Mouse (Mus musculus) hindbrain, embryonic 13.5 days (tissue): Measurements from ENCODE around the gene Gmcl1. TPM values are rescaled to one million over a fixed set of nuclear protein-coding genes. Genes with fewer than 3 reads are reported as not detected.

ENCODE experiments used
- ATAC-seq: fragments of 200-750 bp; cut with Nextera tagmentation; 2 replicates; pipeline ENCODE4 v1.8.0; 2017; ENCODE audit warnings: moderate TSS enrichment; ENCODE audit not compliant: low FRiP score
- H3K27ac ChIP-seq: fragments of 300-500 bp; sonication (generic); 2 replicates; pipeline ENCODE4 v1.5.1; 2015; ENCODE audit warnings: inconsistent platforms, mild to moderate bottlenecking, moderate library complexity
- H3K27me3 ChIP-seq: fragments of 300-500 bp; sonication (generic); 2 replicates; pipeline ENCODE4 v1.6.1; 2015; ENCODE audit warnings: mild to moderate bottlenecking, inconsistent platforms
- H3K36me3 ChIP-seq: fragments of 300-500 bp; sonication (generic); 2 replicates; pipeline ENCODE4 v1.6.1; 2015; ENCODE audit warnings: mild to moderate bottlenecking, inconsistent platforms
- H3K4me1 ChIP-seq: fragments of 300-500 bp; sonication (generic); replicated peaks from 2 replicates; pipeline ENCODE4 v1.6.1; 2015; ENCODE audit warnings: inconsistent platforms
- H3K4me2 ChIP-seq: fragments of 300-500 bp; sonication (generic); 2 replicates; pipeline ENCODE4 v1.6.1; 2015; ENCODE audit warnings: inconsistent platforms, mild to moderate bottlenecking, moderate library complexity
- H3K4me3 ChIP-seq: fragments of 300-500 bp; sonication (generic); 2 replicates; pipeline ENCODE4 v1.5.1; 2015; ENCODE audit warnings: mild to moderate bottlenecking, inconsistent platforms
- H3K9ac ChIP-seq: fragments of 300-500 bp; sonication (generic); 2 replicates; pipeline ENCODE4 v1.6.1; 2015; ENCODE audit warnings: mild to moderate bottlenecking, inconsistent platforms
- H3K9me3 ChIP-seq: fragments of 300-500 bp; sonication (generic); 2 replicates; pipeline ENCODE4 v1.6.1; 2016; ENCODE audit warnings: inconsistent platforms
- WGBS: fragments of 180-500 bp; shearing (Covaris S2); methylation state at CpG from one replicate; pipeline ENCODE4 v1.1.7; 2015; 5-methylcytosine and 5-hydroxymethylcytosine counted together
- polyA plus RNA-seq: library from polyadenylated mRNA; unstranded; fragments of >200 nt; fragmentation: Nextera tagmentation; extraction: Ambion mirVana; gene quantifications from 2 replicates; pipeline ENCODE4 v1.2.1, GENCODE M21; 2015

Gene Gmcl1
- polyA plus RNA-seq, 1 experiment from 2014 or later = 44.2 TPM

DNA sequence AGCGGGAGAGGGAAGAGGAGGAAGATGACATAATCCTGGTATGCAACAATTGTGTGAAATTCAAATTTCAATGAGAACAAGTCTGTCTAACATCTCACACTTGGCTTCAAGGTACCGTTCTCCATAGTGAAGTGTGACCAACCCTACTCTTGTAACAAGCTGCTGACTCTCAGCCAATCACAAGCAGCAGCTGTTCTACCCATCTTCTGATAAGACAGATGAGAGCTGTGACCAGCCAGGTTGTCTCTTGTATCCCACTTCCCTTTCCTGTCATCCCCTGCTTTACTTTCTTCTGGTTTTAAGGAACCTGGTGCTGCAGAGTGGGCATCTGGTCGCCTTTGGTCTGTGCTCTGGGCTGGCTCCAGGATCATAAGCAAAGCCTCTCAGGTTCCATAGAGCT lies 34.3 kb upstream of the Gmcl1 start:
- Histone ChIP-seq H3K4me3 (no peak overlapping the region), H3K4me2 (no peak overlapping the region), H3K9ac (no peak overlapping the region), H3K27ac (no peak overlapping the region), H3K27me3 (no peaks in the 10 kb centered on the region), H3K36me3 (no peaks in the 10 kb centered on the region), H3K4me1 (no peaks in the 10 kb centered on the region), H3K9me3 (no peaks in the 10 kb centered on the region)
- 75% methylated on average over 3 of the region's 3 CpGs for WGBS
- ATAC-seq = no peak

DNA sequence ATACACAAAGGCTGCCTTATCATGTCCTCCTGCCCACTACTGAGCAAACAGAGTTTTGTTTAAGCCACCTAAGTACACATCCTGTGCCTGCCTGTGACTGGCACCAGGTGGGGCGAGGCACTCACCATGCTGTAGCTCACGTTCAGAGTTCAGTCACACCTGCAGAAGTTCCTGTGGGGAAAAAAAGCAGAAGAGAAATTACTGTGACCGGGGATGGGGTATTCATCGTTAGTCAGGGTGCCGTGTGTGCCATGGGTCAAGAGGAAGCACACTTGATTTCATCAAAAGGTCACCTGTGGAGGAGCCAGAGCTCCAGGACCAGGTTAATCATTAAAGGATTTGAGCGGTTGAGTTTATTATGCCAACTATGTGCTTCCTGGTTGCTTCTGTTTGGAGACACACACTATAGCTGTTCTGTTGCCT lies 32.5 kb upstream of the Gmcl1 start:
- no peak for ATAC-seq
- no peak overlapping the region for H3K4me2 ChIP-seq
- H3K4me3 ChIP-seq = no peak overlapping the region
- no peak overlapping the region for H3K27ac ChIP-seq
- no peaks in the 10 kb centered on the region for H3K4me1 ChIP-seq
- no peaks in the 10 kb centered on the region for H3K9me3 ChIP-seq
- 83% methylated on average over 6 of the region's 6 CpGs for WGBS
- no peaks in the 10 kb centered on the region for H3K36me3 ChIP-seq
- H3K9ac ChIP-seq = no peak overlapping the region
- H3K27me3 ChIP-seq = no peaks in the 10 kb centered on the region

DNA sequence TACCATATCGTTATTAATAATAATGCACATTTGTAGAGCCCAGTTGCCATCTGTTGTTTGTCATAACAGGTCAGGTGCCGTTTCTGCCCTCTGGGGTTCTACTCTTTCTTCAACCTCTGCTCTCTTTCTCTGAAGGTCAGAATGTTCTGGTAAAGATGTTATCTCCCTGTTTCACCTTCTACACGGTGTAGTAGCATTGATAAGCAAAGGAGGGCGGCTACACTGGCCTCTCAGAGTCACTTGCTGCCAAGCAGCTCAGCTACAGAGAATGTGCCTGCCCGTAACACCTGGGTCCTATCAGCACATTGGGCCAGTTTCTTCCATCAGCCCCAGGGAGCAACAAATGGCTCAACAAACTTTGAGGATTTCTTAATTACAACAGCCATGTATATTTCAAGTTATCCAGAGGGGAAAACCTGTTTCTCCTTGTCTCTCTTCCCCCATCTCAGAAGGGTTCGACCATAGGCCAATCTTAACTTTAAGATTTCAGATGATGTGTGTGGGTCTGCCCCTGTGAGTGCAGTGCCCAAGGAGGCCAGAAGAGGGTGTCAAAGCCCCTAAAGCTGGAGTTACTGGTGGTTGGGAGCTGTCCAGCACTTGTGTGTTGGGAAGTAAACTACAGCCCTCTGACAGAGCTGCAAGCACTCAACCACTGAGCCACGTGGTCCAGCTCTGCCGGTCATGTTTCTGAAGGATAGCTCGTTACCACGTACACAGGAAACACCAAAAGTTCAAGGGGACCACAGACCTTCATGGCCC lies 21.1 kb upstream of the Gmcl1 start:
- no peak overlapping the region for H3K4me3 ChIP-seq
- no peaks in the 10 kb centered on the region for H3K27me3 ChIP-seq
- H3K27ac ChIP-seq = no peak overlapping the region
- H3K4me1 ChIP-seq = no peaks in the 10 kb centered on the region
- no peaks in the 10 kb centered on the region for H3K36me3 ChIP-seq
- 91% methylated on average over 10 of the region's 10 CpGs for WGBS
- H3K9ac ChIP-seq = no peak overlapping the region
- no peak overlapping the region for H3K4me2 ChIP-seq
- ATAC-seq = no peak
- no peaks in the 10 kb centered on the region for H3K9me3 ChIP-seq

DNA sequence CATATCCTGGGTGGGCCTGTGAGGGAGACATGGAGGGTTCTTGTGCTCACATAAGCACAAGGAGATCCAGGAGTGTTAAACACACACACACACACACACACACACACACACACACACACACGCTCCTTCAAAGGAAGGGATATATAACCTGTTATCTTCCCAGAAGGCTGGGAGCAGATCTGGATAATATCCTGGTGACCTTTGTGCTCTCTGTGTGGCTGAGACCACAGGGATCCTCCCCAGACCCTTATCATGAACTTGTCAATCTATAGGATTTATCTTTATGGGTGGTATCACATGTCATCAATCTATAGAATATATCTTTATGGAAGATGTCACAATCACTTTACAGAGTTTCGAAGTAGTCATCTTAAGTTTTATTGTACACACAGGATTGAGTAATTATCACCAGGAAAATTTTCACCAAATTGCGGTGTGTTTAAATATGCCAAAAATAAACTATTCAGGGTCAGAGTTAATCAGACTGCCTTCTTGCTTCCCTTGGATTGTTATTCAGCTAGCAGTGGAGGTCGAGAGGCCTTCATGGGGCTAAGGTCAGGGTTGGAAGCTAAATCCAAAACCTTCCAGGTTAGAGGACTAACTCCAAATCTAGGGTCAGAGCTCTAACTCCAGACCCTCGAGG lies 19.8 kb upstream of the Gmcl1 start:
- no peak overlapping the region for H3K27ac ChIP-seq
- 86% methylated on average over 5 of the region's 5 CpGs for WGBS
- H3K9me3 ChIP-seq = no peaks in the 10 kb centered on the region
- no peaks in the 10 kb centered on the region for H3K36me3 ChIP-seq
- H3K9ac ChIP-seq = no peak overlapping the region
- no peak overlapping the region for H3K4me2 ChIP-seq
- no peaks in the 10 kb centered on the region for H3K27me3 ChIP-seq
- H3K4me3 ChIP-seq = no peak overlapping the region
- no peaks in the 10 kb centered on the region for H3K4me1 ChIP-seq
- ATAC-seq = no peak

DNA sequence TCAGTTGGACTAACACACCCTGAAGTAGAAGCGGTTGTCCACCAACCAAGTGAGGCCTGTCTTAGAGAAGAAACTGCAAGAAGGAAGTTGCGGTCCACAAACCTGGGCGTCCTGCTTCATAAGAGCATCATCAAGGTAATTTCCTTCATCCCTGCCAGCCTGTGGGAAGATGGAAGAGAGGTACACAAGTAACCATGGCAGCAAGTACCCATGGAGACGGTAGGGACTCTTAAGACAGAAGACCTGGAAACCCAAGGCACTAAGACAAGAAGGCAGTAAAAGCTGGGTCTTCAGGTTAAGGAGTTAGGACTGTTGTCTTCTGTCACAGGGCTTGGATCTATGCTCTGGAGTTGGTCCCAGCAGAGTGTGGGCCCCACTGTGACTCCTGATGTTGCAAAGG lies 17.8 kb upstream of the Gmcl1 start:
- Histone ChIP-seq H3K9me3 (no peaks in the 10 kb centered on the region), H3K27ac (no peak overlapping the region), H3K36me3 (no peaks in the 10 kb centered on the region), H3K9ac (no peak overlapping the region), H3K4me3 (no peak overlapping the region), H3K27me3 (no peaks in the 10 kb centered on the region), H3K4me1 (no peaks in the 10 kb centered on the region), H3K4me2 (no peak overlapping the region)
- no peak for ATAC-seq
- 91% methylated on average over 4 of the region's 4 CpGs for WGBS

DNA sequence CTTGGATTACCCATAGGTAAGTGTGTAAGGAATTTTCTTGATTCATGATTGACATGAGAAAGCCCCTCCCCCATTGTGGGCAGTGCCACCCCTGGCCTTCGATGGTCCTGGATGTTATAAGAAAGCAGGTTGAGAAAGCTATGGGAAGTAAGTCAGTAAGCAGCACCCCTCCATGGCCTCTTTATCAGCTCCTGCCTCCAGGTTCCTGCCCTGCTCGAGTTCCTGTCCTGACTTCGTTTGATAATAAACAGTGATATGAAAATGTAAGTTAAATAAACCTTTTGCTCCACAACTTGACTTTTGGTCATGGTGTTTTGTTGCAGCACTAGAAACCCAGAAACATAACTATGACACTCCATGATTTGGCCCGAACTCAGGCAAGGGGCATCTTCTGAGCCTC lies 16.6 kb upstream of the Gmcl1 start:
- no peaks in the 10 kb centered on the region for H3K27me3 ChIP-seq
- no peak overlapping the region for H3K4me3 ChIP-seq
- H3K4me2 ChIP-seq = no peak overlapping the region
- no peak for ATAC-seq
- no peaks in the 10 kb centered on the region for H3K4me1 ChIP-seq
- no peak overlapping the region for H3K9ac ChIP-seq
- WGBS = 89% methylated on average over 4 of the region's 4 CpGs
- no peak overlapping the region for H3K27ac ChIP-seq
- no peaks in the 10 kb centered on the region for H3K36me3 ChIP-seq
- no peaks in the 10 kb centered on the region for H3K9me3 ChIP-seq

DNA sequence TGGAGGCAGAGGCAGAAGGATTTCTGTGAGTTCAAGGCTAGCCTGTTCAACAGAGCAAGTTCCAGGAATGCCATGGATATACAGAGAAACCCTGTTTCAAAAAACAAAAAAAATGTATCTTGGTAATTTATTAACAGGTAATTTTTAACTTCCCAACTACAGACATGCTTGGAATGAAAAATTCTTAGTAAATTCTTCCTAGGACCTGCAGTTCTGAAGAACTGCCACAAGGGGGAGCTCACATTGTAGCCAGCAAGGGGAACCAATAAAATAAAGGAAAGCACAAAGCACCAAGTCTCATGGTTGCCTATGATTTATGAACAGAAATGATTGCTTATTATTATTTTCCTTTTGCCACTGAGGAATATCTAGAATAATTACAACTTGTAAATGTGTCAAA lies 14.0 kb upstream of the Gmcl1 start:
- no peak overlapping the region for H3K4me3 ChIP-seq
- no peaks in the 10 kb centered on the region for H3K9me3 ChIP-seq
- no peaks in the 10 kb centered on the region for H3K27me3 ChIP-seq
- H3K9ac ChIP-seq = no peak overlapping the region
- H3K36me3 ChIP-seq = no peaks in the 10 kb centered on the region
- H3K27ac ChIP-seq = no peak overlapping the region
- H3K4me1 ChIP-seq = no peaks in the 10 kb centered on the region
- H3K4me2 ChIP-seq = no peak overlapping the region
- ATAC-seq = no peak

DNA sequence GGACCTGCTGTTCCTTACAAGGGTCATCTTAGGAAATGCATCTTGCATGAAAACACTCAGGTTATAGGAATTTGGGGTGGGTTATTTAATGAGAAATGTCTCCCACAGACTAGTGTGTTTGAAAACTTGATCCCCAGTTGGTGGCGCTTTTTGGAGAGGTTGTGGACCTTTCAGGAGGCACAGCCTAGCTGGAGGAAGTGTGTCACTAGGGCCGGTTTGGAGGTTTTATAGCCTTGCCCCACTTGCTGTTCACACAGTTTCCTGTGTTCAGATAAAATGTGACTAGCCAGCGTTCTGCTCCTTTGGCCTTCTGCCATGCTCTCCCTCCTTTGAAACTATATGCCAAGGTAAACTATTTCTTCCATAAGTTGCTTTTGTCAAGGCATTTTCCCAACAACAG lies 7.5 kb upstream of the Gmcl1 start:
- Histone ChIP-seq H3K27ac (no peak overlapping the region), H3K27me3 (no peaks in the 10 kb centered on the region), H3K9ac (no peak overlapping the region), H3K9me3 (no peaks in the 10 kb centered on the region), H3K36me3 (no peaks in the 10 kb centered on the region), H3K4me1 (no peaks in the 10 kb centered on the region), H3K4me3 (no peak overlapping the region), H3K4me2 (no peak overlapping the region)
- ATAC-seq = no peak
- WGBS = 31% methylated on average over 3 of the region's 3 CpGs

DNA sequence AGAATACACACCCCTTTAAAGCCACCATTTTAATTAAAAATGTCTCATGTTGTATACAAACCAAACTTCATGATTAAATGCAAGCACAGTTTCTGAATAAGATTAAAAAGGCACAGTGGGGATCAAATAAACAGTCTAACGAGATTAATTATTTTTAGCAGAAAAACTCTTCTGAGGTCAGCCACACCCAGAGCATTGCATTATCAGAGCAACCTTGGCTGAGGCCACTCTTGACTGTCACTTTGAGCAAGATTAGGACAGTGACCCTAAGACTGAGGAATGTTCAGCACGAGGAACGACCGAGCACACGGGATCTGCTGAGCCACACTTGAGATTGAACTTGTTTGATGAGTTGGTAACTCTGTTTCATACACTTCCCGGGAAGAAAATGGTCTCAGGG lies 3.6 kb upstream of the Gmcl1 start:
- ATAC-seq = no peak
- H3K4me2 ChIP-seq = no peak overlapping the region
- H3K27ac ChIP-seq = no peak overlapping the region
- no peaks in the 10 kb centered on the region for H3K9me3 ChIP-seq
- H3K4me3 ChIP-seq = no peak overlapping the region
- H3K27me3 ChIP-seq = no peaks in the 10 kb centered on the region
- 89% methylated on average over 6 of the region's 6 CpGs for WGBS
- no peak overlapping the region for H3K9ac ChIP-seq
- H3K36me3 ChIP-seq = no peaks in the 10 kb centered on the region
- H3K4me1 ChIP-seq = peaks cover 16% of the 10 kb centered on the region

DNA sequence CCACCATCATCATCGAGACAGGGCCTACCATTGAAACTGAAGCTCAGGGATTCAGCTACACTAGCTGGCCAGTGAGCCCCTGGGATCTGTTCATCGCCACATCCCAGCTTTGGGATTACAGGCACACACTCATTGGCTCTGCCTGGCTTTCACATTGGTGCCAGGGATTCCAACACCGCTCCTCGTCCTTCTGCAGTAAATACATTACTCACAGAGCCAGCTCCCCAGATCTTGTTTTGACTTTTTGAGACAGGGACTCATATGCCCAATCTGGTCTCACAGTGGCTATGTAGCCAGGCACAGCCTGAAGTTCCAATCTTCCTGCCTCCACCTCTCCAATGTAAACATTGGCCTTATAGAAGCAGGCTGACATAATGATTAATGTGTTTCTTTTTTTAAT lies 3.1 kb upstream of the Gmcl1 start:
- no peak overlapping the region for H3K27ac ChIP-seq
- no peak overlapping the region for H3K4me3 ChIP-seq
- no peaks in the 10 kb centered on the region for H3K9me3 ChIP-seq
- no peak overlapping the region for H3K4me2 ChIP-seq
- no peaks in the 10 kb centered on the region for H3K36me3 ChIP-seq
- no peak overlapping the region for H3K9ac ChIP-seq
- H3K27me3 ChIP-seq = no peaks in the 10 kb centered on the region
- peaks cover 20% of the 10 kb centered on the region for H3K4me1 ChIP-seq
- WGBS = 80% methylated on average over 4 of the region's 4 CpGs
- ATAC-seq = no peak

DNA sequence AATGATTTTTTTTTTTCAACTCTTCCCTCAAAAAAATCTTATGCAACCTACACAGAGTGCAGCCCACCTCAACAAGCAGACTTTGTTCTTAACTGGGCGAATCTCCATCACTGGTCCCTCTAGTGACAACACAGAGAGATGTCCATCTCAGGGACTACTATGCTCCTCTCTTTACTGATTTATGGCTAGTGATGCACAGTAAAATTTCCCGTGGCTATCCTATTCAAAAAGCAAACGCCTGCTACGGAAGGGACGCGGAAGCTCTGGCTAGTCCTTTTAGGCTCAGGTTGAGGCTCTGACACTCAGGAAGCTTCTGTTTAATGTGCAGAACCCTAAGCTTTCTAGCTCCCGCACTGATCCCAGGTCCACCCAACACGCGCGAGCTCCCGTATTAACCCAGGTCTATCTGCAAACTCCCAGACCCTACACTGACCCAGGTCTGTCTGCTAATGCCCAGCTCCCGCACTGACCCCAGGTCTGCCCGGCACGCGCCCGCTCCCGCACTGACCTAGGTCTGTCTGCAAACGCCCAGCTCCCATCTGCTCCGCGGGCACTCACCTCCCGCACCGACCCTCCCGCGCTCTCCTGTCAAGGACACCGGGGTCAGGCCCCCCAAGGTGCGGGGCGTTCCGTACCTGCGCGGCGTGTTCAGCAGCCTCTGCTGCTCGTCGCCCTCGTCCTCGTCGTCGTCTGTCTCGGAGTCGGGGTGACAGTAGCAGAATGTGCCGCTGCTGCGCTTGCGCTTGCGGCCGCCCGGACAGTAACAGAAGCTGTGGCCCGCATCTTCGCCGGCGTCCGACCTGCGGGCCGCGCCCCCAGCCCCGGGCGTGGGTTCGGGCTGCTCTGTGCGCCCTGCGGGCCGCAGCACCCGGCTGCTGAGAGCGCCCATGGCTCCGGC lies 658 bp downstream of the Gmcl1 start:
- Histone ChIP-seq H3K27ac (peak overlapping the region; percentile 97), H3K9me3 (no peaks in the 10 kb centered on the region), H3K4me1 (peaks cover 35% of the 10 kb centered on the region), H3K4me3 (peak overlapping the region; percentile 97), H3K9ac (peak overlapping the region; percentile 95), H3K36me3 (peaks cover 2% of the 10 kb centered on the region), H3K4me2 (peak overlapping the region; percentile 74), H3K27me3 (no peaks in the 10 kb centered on the region)
- 1% methylated on average over 62 of the region's 62 CpGs for WGBS
- ATAC-seq = peak; percentile 70

DNA sequence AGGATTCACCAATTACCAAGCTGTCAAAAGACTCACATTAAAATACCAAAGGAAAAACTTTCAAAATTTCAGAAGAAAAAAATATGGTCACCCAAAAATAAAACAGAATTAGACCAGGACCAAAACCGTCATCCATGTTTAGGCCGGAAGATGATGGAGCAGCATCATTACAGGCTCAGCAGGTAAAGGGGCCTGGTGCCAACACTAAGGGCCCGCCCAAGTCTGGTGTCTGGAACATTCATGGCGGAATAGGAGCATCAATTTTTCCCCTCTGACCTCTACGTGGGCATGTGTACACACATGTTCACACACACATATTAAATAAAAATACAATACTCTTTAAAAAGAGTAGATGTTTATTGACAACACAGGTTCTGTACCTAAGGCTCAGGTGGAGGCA lies 4.5 kb downstream of the Gmcl1 start:
- no peak overlapping the region for H3K27ac ChIP-seq
- H3K4me3 ChIP-seq = no peak overlapping the region
- ATAC-seq = no peak
- no peak overlapping the region for H3K9ac ChIP-seq
- H3K27me3 ChIP-seq = no peaks in the 10 kb centered on the region
- WGBS = 88% methylated on average over 5 of the region's 5 CpGs
- peaks cover 25% of the 10 kb centered on the region for H3K4me1 ChIP-seq
- no peak overlapping the region for H3K4me2 ChIP-seq
- H3K36me3 ChIP-seq = peaks cover 22% of the 10 kb centered on the region
- no peaks in the 10 kb centered on the region for H3K9me3 ChIP-seq
